Mouse (Mus musculus): ENCODE data around the gene Ccr3.
"Not testable (repeated sequence)": the region's sequence is repeated elsewhere in the genome, so short reads cannot be mapped to it uniquely, and the experiment has no call there.

Ccr3 gene

DNA sequence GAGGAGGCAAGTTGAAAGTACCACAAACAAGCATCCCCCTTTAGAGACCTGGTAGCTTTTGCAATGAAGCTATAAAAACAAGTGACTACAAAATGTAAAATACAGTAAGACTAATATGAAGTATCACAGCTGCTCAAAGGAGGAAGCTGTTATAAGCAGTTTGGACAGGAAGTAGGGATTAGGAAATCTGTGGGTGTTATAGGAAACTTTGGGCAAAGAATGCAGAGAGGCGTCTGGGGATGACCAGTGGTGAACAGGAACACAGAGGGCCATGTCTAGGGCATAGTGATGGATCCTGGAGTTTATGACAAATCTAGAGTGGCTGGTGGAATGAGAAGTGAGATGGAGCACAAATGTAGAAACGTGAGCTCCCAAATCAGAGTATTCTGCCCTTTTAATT is 31.8 kb downstream of the Ccr3 start:
- DNase-seq, result no peak

DNA sequence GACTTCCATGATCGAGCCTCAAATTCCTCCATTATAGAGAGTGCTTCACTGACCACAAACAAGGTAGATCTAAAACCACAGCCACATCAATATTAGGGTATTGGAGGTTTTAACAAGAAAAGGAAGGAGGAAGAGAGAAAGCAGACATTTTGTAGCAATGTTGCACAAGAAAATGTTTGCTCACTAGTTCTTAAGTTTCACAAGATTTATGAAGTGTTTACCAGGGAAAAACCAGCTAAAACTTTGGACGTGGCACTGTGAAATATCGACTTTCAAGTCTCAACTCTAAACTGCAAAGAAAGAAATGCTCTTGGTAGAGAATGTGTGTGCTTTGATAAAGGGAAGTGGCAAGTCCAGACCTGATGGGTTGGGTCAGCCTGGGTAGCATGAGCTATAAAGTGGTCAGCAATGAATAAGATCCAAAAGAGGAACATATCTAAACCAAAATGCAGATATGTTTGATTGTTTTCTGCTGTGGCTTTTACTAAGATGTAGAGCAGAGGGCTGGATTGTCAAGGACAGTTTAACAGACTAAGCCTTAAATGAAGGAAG is 34.5 kb downstream of the Ccr3 start:
- DNase-seq, result no peak

DNA sequence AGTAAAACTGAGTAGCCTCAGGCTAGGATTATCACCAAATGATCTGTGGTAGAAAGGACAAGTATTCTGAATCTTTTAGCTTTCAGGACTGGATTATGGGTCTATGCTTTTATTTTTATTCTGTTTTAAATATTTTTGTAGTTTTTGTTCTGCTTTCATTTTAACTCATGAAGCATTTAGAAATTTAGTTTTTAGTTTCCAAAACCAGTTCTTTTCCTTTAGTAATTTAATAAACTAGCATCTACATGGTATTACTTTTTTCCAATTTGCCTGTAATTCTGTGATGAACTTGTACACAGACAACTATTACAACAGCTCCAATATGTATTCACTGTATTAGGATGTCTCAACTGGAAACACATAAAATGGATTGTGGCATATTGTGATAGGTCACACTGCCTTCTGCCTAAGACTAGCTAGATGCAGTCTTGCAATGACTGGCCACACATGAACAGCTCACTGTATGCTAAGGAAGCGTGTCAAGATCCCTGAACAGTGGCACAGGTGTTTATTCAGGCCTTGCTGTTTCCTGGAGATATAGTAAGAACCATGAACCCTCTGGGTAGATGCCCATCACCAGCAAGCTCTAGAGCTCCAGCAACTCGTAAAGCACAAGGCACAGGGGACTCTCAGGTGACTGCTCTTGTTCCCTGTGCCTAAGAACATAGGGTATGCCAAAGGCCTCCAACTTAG is 38.0 kb downstream of the Ccr3 start:
- no peak for DNase-seq

- not testable (repeated sequence) for DNase-seq
Measured at GRCm38 (mm10) chr9:124061474-124062432, 40.0 kb downstream of the Ccr3 start.

GRCm38 (mm10) chr9:124066572-124067103 is 44.9 kb downstream of the Ccr3 start:
- DNase-seq, result no peak

GRCm38 (mm10) chr9:124068098-124069058 is 46.6 kb downstream of the Ccr3 start:
- no peak for DNase-seq

GRCm38 (mm10) chr9:124071506-124071905 is 49.7 kb downstream of the Ccr3 start:
- DNase-seq, result no peak

DNA sequence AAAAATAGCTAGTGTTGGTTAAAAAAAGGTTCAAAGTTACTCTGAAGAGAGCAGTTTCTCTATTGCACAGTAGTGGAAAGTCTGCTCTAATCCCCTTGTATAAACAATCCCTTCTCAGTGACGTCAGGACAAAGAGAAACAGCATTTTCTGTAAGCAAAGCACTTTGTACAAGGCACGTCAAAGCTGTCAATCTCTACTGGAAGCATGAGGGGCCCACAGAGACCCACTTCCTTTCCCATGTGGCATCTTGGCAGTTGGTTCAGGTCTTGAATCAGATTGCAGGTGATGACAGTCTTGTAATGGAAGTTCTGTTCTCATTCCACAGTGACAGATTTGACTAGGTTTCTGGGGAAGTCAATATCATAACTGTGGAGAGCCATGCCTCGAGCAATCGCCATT is 58.0 kb downstream of the Ccr3 start:
- DNase-seq, result no peak

- DNase-seq, result not testable (repeated sequence)
Measured at GRCm38 (mm10) chr9:124080471-124080870, 58.7 kb downstream of the Ccr3 start.
